Mouse (Mus musculus): ENCODE results near the gene Hormad2. TPM values are rescaled to one million over a fixed set of nuclear protein-coding genes. Genes with fewer than 3 reads are reported as not detected.
A peak's percentile ranks its signal among the peaks of the same experiment; 100 is the strongest.

Hormad2 gene
- total and polyA plus RNA-seq, 3 experiments, result 16.0 to 17.0 TPM; not detected in 1

GRCm38 (mm10) chr11:4342027-4342426, 98.9 kb downstream of the Hormad2 start:
- Histone ChIP-seq H3K4me3 (ENCODE audit: control insufficient read depth in 1 of 2, insufficient read depth in 1 of 2, low read depth in 2 of 2, low read length in 2 of 2) (no peak overlapping the region), H3K27me3 (ENCODE audit: control insufficient read depth in 1 of 2, insufficient read depth in 2 of 2, low read length in 2 of 2) (no peaks in the 10 kb centered on the region), H3K36me3 (ENCODE audit: control insufficient read depth in 1 of 2, insufficient read depth in 2 of 2, low read length in 2 of 2) (peaks cover 0 to 22% of the 10 kb centered on the region in 2 experiments; a peak in 2 of 4 replicates), H3K4me1 (ENCODE audit: control insufficient read depth in 1 of 2, insufficient read depth in 2 of 2, low read length in 2 of 2) (peaks cover 4 to 17% of the 10 kb centered on the region in 2 experiments; a peak in 3 of 4 replicates), H3K27ac (ENCODE audit: control insufficient read depth, low read depth, low read length) (no peak overlapping the region), H3K79me2 (ENCODE audit: control insufficient read depth, insufficient read depth, low read length, poor library complexity) (no peaks in the 10 kb centered on the region), H3K9me3 (replicated peaks; ENCODE audit: insufficient read depth, low read length) (no peaks in the 10 kb centered on the region), H3K9ac (ENCODE audit: control insufficient read depth, low read depth, low read length, poor library complexity, severe bottlenecking) (no peak overlapping the region)
- TF ChIP-seq RAD21 (IDR thresholded peaks at IDR 0.05; ENCODE audit: low read depth, low read length) (no peak), RCOR1 (IDR thresholded peaks at IDR 0.05; ENCODE audit: low read depth, low read length) (no peak), CTCF (IDR thresholded peaks at IDR 0.05 in 2 of 3, conservative IDR thresholded peaks at IDR 0.05 in 1 of 3; ENCODE audit: control insufficient read depth in 1 of 3, insufficient read depth in 1 of 3, low read depth in 2 of 3, low read length in 3 of 3, poor library complexity in 1 of 3, severe bottlenecking in 1 of 3) (no peak), ZMIZ1 (IDR thresholded peaks at IDR 0.05; ENCODE audit: low read depth, low read length) (no peak), MAFK (IDR thresholded peaks at IDR 0.05; ENCODE audit: borderline replicate concordance, low read depth, low read length) (no peak), CHD2 (IDR thresholded peaks at IDR 0.05; ENCODE audit: low read length) (no peak), POLR2A (IDR thresholded peaks at IDR 0.05; ENCODE audit: control insufficient read depth in 1 of 2, insufficient read depth in 1 of 2, low read depth in 1 of 2, low read length in 2 of 2, poor library complexity in 1 of 2) (no peak), TCF12 (IDR thresholded peaks at IDR 0.05; ENCODE audit: low read depth, low read length) (no peak), USF1 (IDR thresholded peaks at IDR 0.05; ENCODE audit: low read depth, low read length) (no peak), JUND (IDR thresholded peaks at IDR 0.05; ENCODE audit: low read depth, low read length) (no peak), SMC3 (IDR thresholded peaks at IDR 0.05; ENCODE audit: low read depth, low read length) (no peak)
- DNase-seq (ENCODE audit: low read depth, low spot score), result no peak

DNA sequence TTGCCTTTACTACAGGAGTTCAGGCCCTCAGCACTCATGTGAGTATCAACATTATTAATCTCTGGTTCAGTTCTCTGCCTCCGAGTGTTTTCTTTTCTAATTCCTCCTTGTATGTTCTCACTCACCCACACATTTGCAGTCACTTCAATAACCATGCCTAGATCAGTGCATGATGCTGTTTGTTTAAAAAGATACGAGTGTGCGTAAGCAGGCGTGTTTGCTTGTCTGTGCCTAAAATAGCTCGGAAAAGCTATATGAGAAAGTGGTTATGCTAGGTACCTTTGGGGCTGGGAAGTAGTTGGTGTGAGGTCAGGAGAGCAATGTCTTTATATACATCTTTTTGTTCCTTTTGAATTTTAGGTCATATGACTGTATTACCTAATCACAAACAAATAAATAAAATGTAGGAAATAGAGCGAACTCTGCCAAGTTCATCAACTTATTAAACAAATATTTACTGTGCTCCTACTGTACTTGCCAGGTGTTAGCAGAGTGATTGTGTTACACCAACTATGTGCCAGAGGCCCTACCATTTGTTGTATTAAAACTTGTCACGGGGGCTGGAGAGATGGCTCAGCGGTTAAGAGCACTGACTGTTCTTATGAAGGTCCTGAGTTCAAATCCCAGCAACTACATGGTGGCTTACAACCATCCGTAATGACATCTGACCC, 100.7 kb downstream of the Hormad2 start:
- Histone ChIP-seq H3K9ac (ENCODE audit: control insufficient read depth, low read depth, low read length, poor library complexity, severe bottlenecking) (no peak overlapping the region), H3K9me3 (replicated peaks; ENCODE audit: insufficient read depth, low read length) (no peaks in the 10 kb centered on the region), H3K27me3 (ENCODE audit: control insufficient read depth in 1 of 2, insufficient read depth in 2 of 2, low read length in 2 of 2) (no peaks in the 10 kb centered on the region), H3K36me3 (ENCODE audit: control insufficient read depth in 1 of 2, insufficient read depth in 2 of 2, low read length in 2 of 2) (peaks cover 0 to 32% of the 10 kb centered on the region in 2 experiments; a peak in 2 of 4 replicates), H3K79me2 (ENCODE audit: control insufficient read depth, insufficient read depth, low read length, poor library complexity) (no peaks in the 10 kb centered on the region), H3K4me3 (ENCODE audit: control insufficient read depth in 1 of 2, insufficient read depth in 1 of 2, low read depth in 2 of 2, low read length in 2 of 2) (no peak overlapping the region), H3K27ac (ENCODE audit: control insufficient read depth, low read depth, low read length) (no peak overlapping the region), H3K4me1 (ENCODE audit: control insufficient read depth in 1 of 2, insufficient read depth in 2 of 2, low read length in 2 of 2) (peaks cover 4 to 26% of the 10 kb centered on the region in 2 experiments; a peak in 3 of 4 replicates)
- DNase-seq (ENCODE audit: low read depth, low spot score), result no peak
- TF ChIP-seq E2F4 (IDR thresholded peaks at IDR 0.05; ENCODE audit: borderline replicate concordance, low read depth, low read length), result no peak
- TF ChIP-seq CHD2 (IDR thresholded peaks at IDR 0.05; ENCODE audit: low read length), result no peak
- no peak for TF ChIP-seq NELFE (IDR thresholded peaks at IDR 0.05; ENCODE audit: low read depth, low read length)
- TF ChIP-seq HCFC1 (IDR thresholded peaks at IDR 0.05; ENCODE audit: low read depth, low read length), result no peak

DNA sequence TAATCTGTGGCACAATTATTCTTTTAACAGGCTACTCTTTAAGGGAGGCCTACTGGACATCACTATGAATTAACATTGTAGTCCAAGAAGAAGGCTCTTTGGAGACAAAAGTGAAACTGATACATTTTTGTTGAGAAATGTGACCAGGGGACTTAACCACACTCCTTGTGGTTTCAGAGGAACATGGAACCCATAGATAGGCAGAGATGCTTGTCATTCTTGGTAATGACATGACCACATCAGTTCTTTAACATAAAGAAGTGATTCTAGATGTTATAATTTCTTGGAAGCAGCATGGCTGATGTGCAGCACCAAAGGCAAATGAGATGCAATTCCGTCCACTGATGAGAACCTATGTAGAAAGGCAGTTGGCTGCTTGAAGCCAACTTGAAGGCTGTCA, 101.6 kb downstream of the Hormad2 start:
- Histone ChIP-seq H3K9me3 (replicated peaks; ENCODE audit: insufficient read depth, low read length) (no peaks in the 10 kb centered on the region), H3K4me1 (ENCODE audit: control insufficient read depth in 1 of 2, insufficient read depth in 2 of 2, low read length in 2 of 2) (peaks cover 3 to 28% of the 10 kb centered on the region in 2 experiments; a peak in 3 of 4 replicates), H3K36me3 (ENCODE audit: control insufficient read depth in 1 of 2, insufficient read depth in 2 of 2, low read length in 2 of 2) (peaks cover 0 to 30% of the 10 kb centered on the region in 2 experiments; a peak in 2 of 4 replicates), H3K27me3 (ENCODE audit: control insufficient read depth in 1 of 2, insufficient read depth in 2 of 2, low read length in 2 of 2) (no peaks in the 10 kb centered on the region), H3K4me3 (ENCODE audit: control insufficient read depth in 1 of 2, insufficient read depth in 1 of 2, low read depth in 2 of 2, low read length in 2 of 2) (no peak overlapping the region), H3K79me2 (ENCODE audit: control insufficient read depth, insufficient read depth, low read length, poor library complexity) (no peaks in the 10 kb centered on the region), H3K27ac (ENCODE audit: control insufficient read depth, low read depth, low read length) (peak overlapping the region; percentile 32; the same call in 1 of the 2 replicates), H3K9ac (ENCODE audit: control insufficient read depth, low read depth, low read length, poor library complexity, severe bottlenecking) (no peak overlapping the region)
- TF ChIP-seq BHLHE40 (IDR thresholded peaks at IDR 0.05; ENCODE audit: borderline replicate concordance, low read depth, low read length) (no peak), E2F4 (IDR thresholded peaks at IDR 0.05; ENCODE audit: borderline replicate concordance, low read depth, low read length) (no peak), ZNF384 (IDR thresholded peaks at IDR 0.05; ENCODE audit: low read depth, low read length) (no peak), NRF1 (IDR thresholded peaks at IDR 0.05; ENCODE audit: insufficient read depth, low read depth, low read length, poor library complexity, severe bottlenecking) (no peak), UBTF (IDR thresholded peaks at IDR 0.05; ENCODE audit: borderline replicate concordance, insufficient read depth, low read depth, low read length) (no peak), EP300 (IDR thresholded peaks at IDR 0.05; ENCODE audit: low read depth in 1 of 2, low read length in 2 of 2) (peak in 1 of 2 experiments; percentile 4; a peak in 1 of 4 replicates), MAX (IDR thresholded peaks at IDR 0.05; ENCODE audit: low read length) (no peak), GATA1 (IDR thresholded peaks at IDR 0.05; ENCODE audit: low read depth, low read length) (peak; percentile 47), ETS1 (IDR thresholded peaks at IDR 0.05; ENCODE audit: low read depth, low read length) (peak; percentile 72; the same call in 1 of the 2 replicates), TCF12 (IDR thresholded peaks at IDR 0.05; ENCODE audit: low read depth, low read length) (peak; percentile 22; the same call in 1 of the 2 replicates), ELF1 (IDR thresholded peaks at IDR 0.05; ENCODE audit: low read depth, low read length) (no peak), TAL1 (IDR thresholded peaks at IDR 0.05; ENCODE audit: low read length) (peak; percentile 32), JUND (IDR thresholded peaks at IDR 0.05; ENCODE audit: low read depth, low read length) (no peak)
- DNase-seq (ENCODE audit: low read depth, low spot score), result peak; percentile 49
